Mouse (Mus musculus): ENCODE measurements around the gene Wfdc9.

- no peak for TF ChIP-seq CTCF (IDR thresholded peaks at IDR 0.05; ENCODE audit: insufficient read depth, low read length)
- TF ChIP-seq POLR2A (IDR thresholded peaks at IDR 0.05; ENCODE audit: borderline replicate concordance, extremely low read depth, low read depth, low read length), result no peak
Observed at GRCm38 (mm10) chr2:164679906-164680305, 23.5 kb upstream of the Wfdc9 start.

All from lung, adult 2 months (tissue).